Mouse (Mus musculus) regulatory T cell (primary cell): ENCODE data around the gene Sys1.

Source experiments
- in situ Hi-C: fragments of 300-600 bp; cut with MboI, MseI; formaldehyde crosslinking; loops from one replicate; pipeline ENCODE4 v1.15.1; 2025; ENCODE audit warnings: high pct_unique_total_duplicates

Gene Sys1

DNA sequence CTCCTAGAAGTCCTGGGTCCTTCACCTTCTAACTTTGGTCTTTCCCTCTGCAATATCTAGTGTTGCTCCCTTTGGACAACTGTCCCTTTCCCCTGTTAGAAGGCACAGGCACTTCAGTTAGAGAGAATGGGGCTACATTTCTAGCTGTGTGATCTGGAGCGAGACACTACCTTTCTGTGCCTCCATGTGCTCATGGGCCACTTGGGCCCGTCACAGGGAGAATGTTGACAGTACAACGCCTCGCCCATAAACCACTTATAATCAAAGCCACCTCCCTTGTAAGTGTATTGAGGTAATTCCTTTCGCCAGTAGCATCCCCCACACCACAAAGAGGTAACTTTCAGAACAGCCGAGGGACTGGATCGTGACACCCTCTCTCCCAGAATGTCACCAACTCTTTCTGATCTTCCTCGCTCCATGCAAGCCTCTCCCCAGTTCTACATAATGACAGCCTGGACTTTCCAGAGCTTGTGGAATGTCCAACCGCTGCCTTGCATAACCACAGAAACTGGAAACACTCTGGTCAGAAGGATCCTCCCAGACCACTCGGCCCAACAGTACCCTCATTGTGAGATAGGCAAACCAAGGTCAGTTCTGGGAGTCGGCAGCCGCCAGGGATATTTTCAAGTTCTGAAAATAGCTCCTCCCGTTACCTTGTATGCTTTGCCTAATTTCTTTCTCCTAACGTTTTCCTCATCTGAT is 7.3 kb upstream of the Sys1 start:
- in situ Hi-C loops = loop anchor here (25.0 kb wide), 1 partner anchor 288 kb away; the partner anchor contains the start of genes Dnttip1 and Wfdc3

DNA sequence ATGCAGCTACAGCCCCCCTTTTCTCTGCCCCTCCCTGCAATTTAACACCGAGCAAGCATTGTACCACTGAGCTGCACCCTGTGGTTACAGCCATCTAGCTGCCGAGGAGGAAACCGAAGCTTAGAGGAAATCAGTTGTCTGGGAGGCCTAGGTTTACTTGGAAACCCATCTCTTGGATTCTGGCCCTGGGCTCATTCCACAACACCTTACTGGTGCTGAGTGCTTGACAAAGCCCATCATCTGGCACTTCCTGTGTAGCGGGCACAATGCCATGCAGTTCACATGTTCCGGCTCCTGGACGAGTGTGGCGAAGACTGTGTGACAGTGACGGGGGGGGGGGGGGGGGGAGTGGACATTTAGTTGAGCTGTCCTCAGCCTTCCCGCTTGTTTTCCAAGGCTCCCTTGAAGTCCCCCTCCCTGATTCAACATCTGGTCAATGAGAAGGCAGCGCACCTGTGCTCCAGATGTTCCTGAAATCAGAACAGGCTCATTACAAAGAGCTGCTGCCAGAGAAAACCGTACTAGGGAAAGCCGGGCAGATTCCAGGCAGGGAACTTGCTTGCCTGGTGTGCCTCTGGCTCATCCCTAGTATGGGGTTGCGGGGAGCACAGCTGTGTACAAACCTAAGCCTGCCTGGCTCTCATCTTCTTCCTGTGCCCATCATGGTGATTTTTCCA is 4.6 kb upstream of the Sys1 start:
- in situ Hi-C loops = no loop called here

DNA sequence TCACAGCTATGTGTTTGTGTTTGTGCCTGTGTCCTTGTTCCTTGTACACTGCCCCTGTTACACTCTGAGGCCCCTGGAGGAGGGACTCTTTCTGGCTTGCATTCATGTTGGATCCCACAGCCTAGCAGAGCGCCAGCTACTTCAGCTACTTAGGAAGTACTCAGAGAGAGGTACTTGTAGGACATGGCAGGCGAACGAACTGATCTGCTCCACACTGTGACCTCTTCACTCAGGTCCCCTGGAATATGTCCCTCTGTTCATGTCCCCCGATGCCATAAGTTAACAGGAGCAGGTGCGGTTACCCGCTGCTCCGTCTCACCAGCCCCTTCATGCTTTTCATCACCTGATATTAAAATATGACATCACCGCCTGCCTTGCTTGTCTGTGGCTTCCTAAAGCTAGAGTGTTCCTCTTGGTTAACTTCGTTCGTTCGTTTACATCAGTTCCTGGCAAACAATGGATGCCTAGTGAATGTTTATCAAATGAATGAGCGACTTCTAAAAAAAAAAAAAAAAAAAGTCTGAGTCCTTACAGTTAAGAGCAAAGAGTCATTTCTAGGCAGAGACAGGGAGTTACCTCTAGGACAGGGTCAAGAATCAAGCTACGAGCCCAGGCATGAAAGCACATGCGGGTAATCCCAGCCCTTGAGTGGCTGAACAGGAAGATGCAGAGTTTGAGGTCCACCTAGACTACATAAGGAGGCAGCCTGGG is 3.6 kb upstream of the Sys1 start:
- in situ Hi-C loops = no loop called here

DNA sequence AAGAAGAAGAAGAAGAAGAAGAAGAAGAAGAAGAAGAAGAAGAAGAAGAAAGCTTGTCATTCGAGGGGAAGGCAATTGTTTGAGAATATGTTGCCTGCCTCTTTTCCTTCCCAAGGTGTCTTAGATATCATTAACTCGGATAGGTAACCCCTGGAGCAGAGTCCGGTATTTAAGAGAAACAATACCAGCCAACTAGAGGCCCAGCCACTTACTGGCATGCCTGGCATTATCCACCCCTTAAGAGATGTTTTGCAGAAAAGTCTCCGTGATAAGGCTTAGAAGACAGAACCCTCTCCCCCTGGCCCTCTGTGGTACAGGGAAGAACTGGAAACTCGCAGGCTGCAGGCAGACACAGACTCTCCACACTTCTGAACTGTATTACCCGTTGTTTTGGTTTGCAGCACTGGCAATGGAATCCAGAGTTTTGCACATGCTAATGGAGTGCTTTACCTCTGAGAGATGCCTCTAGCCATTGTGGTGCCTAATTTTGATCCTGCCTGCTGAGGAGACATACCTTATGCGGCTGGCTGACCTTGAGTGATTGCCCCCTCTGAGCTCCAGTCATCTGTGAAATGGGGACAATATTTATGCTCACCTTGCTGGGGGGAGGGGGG is 2.8 kb upstream of the Sys1 start:
- in situ Hi-C loops = no loop called here

DNA sequence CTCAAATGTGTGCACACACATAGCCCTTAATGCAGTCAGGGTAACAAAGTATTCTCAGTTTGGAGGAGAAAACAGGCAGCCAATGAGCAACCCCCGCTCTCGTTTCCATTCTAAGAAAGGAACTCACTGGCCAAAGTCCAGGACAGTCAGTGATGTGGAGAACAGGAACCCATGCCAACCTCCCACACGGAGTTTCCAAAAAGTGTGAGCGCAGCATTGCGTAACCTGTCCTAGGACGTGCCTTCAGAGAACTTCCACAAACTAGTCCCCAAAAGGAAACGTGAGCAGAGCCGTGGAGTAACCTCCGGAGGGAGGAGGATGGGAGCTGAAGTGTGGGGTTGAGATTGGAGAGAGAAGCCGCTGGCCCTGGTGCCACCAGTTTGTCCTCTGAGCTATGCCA is 1.9 kb upstream of the Sys1 start:
- in situ Hi-C loops = no loop called here

DNA sequence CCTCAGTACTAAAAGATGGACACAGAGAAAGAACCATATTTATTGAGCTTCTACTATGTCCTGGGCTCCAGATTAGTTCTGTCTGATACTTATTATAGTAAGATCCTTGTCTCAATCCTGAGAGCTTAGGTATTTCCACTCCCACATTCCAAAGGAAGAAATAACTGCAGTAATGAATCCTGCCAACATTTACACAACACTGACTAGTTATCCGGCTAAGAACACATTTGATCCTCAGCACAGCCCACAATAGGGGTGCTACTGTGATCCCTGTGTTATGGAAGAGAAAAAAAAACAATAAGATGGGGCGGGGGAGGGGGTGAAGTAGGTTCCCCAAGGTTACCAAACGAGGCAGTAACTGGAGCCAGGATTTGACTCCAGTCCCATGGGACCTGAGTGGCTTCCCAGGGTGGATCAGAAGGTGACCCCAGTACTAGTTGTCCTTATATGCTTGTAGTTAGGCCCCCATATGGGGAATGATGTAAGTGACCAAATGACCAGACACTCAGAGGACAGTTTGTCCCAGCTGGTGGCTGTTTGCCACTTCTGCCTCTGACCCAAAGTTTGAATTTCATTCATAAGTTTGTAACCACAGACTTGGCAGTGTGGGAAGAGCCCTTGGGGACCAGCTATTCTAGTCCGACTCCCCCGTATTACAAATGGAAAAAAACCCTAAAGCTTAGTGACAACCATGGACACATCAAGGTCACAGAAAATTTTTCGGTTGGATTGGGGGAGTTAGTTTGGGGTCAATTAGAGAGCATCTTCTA is 1.2 kb upstream of the Sys1 start:
- in situ Hi-C loops = no loop called here

DNA sequence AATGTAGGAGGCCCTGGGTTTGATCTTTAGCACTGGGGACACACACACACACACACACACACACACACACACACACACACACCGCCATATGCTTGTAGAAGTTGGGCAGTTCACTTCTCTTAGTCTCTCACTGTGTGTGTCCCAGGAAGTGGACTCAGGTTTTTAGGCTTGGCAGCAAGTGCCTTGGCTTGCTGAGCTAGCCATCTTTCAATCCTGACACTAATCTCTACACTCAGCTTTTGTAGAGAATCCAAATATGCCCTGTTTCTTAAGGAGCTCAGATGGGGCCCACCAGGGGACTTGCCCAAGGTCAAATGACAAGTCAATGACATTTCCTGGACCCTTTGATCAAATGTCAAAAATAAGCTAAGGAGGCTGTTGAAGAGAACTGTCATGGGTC is 351 bp upstream of the Sys1 start:
- in situ Hi-C loops = no loop called here

DNA sequence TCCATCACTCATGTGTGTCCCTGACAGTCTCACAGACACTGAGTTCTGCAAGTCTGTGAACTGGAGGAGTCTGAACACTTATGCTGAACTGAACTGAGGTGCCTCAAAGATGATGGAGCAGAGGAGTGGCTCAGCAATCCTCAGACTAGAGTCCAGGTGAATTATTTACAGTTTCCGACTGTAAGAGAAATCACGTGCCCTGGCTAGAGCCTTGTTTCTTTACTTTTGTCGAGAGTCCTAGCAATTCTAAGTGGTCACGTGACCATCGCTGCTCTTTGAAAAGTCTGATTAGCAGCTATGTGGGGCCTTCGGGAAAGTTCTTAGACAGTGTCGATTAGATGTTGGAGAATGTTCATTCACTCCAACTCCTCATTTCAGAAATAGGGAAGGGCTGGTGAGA is 1.2 kb downstream of the Sys1 start:
- in situ Hi-C loops = no loop called here

DNA sequence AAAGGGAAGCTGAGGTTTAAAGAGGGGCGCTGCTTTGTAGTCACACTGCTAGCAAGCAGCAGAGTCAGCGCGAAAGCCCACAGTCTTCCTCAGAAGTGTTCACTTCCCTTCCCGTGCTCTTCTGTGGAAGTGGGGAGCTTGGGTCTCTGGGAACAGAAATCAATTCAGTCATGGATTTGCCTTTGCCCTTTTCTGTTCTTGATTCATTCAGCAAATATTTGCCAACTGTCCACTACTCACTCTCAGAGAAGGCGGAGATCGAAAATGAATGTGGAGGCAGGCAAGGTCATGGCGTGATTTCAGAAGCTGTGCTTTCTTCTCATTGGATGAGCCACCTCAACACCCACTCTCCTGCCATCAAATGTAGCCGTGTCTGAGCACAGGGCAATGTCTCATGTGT is 1.8 kb downstream of the Sys1 start:
- in situ Hi-C loops = no loop called here

DNA sequence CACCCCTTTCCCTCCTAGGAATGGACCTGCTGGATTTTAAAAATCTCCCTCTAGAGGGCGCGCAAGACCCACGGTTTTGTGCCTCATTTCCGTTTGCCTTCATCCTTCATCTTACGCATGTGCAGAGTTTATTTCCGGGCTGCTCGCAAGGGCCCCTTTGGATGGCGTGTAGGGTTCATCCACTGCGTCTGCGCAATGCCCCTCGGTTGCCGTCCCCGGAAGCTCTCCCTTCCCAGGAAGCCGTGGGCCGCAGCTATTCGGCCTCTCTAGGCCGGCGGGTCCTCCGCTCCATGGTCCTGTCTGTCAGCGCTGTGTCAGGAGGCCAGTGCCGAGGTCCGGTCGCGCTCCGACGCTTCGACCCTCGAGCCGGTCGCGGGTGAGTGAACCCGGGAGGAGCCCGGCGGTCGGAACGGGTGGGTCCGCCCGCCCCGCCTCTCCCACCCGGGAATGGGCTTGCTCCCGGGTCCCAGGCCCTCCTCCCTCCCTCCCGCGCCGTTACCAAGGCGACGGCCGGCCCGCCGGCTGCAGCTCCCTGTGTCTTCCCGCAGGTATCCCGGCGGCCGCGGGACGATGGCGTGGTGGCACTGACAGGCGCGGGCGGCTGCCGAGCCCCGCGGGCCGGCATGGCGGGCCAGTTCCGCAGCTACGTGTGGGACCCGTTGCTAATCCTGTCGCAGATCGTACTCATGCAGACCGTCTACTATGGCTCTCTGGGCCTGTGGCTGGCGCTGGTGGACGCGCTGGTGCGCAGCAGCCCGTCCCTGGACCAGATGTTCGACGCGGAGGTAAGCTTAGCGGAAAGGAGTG is 4.2 kb downstream of the Sys1 start, which contains the start of gene Gm20458:
Gene Gm20458, plus strand, starts transcription at position 223 of the 807 bp plus-strand sequence.
- in situ Hi-C loops = no loop called here

DNA sequence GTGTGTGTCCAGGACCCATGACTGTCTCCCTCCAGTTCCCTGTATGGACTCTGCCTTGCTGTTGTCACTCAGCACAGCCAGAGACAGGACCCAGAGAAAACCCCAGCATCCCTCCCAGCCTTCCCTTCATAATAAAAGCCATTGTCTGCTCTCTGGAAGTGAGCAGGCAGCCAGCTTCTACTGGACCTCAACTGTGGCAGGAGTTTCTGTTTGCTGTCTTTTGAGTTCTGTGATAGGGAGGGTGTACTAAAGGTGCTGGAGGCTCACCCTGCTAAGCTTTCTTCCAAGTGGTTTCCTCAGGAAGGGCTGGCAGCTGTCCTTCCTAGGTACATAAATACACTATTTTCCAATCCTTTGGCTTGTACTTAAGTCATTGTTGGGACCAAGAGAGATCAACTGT is 8.4 kb downstream of the Sys1 start:
- in situ Hi-C loops = no loop called here

DNA sequence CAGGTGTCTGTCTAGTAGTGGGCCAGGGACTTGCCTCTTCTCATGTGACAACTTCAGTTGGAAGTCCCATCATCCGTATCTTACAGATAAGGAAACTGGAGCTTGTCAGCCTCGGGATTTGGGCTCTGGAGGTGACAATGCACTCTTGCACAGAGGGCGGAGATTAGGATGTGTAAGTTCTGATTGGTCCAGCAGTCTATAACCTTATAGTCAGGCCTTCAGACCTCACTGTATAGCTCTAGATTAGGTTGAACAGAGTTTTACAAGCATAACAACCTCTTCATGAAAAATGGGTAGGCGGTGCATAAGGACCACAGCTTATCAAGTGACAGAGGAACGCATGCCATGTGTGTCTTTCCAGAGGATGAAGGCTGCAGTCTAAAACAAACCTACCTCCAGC is 10.0 kb downstream of the Sys1 start:
- in situ Hi-C loops = no loop called here

DNA sequence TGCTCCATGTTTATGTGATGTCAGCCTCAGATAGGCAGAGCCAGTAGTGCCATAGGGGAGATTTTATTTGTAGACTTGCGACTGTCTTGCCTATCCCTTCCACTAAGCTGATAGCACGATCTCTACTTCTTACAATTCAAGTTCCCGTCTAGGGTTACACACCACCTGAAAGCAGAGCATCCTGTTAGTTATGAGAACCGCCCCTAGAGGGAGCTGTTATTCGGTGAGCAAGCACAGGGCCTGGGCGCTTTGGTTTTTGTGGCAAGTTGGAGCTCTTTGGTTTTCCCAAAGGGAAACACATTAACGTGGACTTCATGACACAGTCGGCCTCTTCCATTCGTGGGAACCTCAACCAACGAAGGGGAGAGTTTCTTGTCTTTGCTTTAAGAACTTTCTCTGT is 13.5 kb downstream of the Sys1 start:
- in situ Hi-C loops = no loop called here

DNA sequence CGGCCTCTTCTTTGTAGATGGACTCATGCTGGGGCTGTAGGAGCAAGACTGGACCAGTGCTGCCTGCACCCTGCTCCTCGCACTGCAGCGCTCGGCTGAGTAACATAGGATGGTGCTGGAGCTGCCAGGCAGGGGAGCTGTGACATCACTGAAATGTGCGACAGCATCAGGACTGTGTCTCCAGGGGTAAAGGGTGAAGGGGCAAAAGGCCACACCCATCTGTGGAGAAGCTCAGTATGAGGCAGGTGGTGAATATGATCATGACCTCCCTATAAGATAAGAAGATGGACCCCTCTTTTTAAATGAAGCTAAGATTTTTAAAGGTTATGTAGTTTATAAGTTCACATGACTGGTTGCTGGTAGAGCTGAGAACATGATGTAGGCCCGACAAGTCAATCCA is 16.9 kb downstream of the Sys1 start, which contains the start of gene Trp53tg5:
Gene Trp53tg5, minus strand, starts transcription at position 101 of the 400 bp plus-strand sequence.
- in situ Hi-C loops = no loop called here

DNA sequence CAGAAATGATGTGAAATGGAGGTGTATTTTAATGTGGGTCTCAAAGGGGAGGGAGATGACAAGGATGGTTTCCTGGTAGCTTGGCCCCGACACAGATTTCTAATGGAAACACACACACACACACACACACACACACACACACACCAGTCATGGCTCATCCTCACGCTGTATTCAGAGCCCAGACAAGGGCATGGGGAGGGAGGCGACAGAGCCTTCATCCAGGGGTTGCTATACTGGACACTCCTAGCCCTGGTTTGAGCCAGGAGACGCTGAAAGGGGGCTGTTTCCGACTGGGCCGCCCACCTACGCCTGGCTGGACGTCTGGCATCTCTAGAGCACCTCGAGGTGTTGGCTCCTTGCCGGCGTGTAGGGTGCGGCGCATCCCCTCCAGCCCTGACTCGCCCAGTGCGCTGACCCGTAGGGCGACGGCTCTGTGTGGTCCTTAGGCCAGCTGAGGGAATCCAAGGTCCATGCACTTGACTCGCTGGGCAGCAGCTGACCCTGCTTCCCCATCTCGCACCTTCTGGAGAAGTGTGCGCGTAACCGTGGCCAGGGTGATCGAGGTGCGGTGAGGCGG is 29.0 kb downstream of the Sys1 start, which contains the start of gene Dbndd2:
Gene Dbndd2, plus strand, starts transcription at position 426 of the 577 bp plus-strand sequence.
- in situ Hi-C loops = no loop called here

DNA sequence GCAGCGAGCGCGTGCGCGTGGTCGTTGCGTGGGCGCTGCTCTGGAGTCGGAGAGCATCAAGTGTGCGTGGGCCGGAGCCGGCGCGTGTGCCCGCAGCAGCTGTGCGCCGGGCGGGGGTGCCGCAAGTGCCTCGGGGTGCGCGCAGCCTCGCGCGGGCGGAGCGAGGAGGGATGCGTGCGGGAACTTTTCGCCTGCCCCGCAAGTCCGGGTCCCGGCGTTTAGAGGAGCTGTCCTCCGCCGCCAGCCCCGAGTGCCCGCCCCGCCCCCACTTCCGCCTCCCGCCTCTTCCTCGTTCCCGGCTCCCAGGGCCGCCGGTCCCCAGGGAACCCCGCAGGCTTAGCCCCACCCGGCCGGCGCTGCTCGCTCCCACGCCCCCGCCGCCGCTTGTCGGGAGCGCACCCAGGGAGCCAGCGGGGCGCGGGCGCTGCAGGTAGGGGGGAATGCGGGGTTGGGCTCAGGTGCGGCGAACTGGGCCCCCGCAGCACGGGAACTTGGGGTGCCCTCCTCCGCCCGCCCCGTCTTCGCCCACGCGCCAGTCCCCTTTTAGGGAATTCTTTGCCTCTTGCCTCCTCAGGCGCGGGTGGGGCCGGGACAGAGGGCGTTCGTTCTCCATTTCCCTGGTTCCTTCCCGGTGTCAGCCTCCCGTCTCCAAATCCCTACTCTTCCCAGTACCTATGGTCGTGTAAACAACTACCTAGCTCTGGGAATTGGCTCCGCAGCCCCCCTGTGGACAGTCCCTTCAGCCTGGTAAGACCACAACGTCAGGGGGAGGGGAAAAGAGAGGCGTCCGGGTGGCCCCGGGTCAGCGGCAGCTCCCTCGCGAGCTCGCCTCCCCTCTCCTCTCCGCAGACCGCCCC is 29.7 kb downstream of the Sys1 start:
- in situ Hi-C loops = no loop called here

DNA sequence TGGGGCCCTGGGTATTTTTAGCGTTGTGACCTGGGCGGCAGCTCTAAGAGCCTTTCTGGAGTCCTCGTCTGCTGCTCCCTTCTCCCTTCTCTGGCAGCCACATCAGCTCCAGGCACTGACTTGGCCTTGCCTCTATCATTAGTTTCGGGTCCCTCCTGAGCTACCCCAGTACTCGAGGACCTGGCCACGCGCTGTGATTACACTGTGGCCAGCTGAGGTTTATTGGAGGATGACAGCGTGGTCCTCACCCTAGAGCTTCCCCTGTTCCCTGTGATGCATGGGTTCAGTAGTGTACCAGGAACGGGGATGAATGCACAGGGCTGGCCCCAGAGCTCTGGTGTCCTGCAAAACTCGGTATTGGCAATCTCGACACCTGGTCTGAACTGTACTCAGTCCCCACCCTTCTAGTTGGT is 30.4 kb downstream of the Sys1 start:
- in situ Hi-C loops = no loop called here

DNA sequence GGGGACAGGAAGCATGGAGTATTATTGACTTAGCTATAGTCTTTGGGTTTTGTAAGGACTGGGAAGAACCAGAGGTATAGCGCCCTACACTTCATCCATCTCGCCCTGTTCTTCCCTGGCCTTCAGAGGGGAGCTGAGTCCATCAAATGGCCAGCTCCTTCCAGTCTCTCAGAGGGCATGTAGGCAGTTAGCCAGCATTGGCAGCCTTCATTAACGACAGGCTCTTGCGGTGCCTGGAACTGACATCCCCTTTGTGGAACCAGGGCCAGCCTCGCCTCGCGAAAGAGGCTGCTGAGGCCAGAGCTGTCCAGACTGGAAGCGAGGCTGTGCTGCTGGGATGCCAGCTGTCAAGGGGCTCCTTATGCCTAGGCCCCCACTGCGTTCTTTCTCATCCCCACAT is 31.0 kb downstream of the Sys1 start:
- in situ Hi-C loops = no loop called here

DNA sequence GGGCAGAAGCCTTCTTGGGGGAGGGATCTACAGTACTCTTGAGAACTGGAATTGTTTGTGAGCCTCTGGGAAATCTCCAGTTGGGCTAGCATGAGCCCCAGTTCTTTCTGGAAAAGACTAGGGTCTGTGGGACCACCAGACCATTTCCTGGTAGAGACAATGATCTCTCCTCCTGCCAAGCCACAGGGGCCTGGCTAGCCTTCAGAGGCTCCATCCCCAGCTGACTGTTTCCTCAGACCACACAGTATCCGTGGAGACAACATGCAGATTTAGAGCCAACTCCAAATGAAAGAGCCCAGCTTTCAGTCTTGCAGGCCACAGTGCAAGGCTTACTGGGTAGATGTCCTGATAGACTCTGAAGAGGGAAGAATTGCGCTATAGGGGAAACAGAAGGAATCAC is 37.4 kb downstream of the Sys1 start:
- in situ Hi-C loops = no loop called here
